Comparison of ENCODE assay signal across 22 mouse cellular contexts in genomic region chr16:21606249-21607020, GRCm38 (mm10).
A peak's percentile ranks its signal among the peaks of the same experiment; 100 is the strongest.
DNase-seq lines count a peak whose midpoint lies in the region; ATAC-seq and TF ChIP-seq lines count a peak whose summit lies in the region.
"Had no signal": no experiment of that assay in that cellular context is flagged by ENCODE, and none has a peak within 500 bp of the region (broad histone marks: within the 10 kb centered on the region; RNA-seq: fewer than 3 reads in every experiment).

No protein-coding gene starts in this region.

- DNase-seq in frontal cortex, postnatal 14 days (ENCODE audit: low spot score in 2 of 2) = no peak
- no peak for DNase-seq in left cerebral cortex, adult 2 months (ENCODE audit: extremely low spot score in 1 of 2, low spot score in 2 of 2)
- DNase-seq in left cerebral cortex, adult 11 months (ENCODE audit: low spot score) = no peak
- DNase-seq in MN1 (ENCODE audit: low spot score) = peak; percentile 12
- DNase-seq in gastrocnemius, adult 8-10 months (ENCODE audit: low spot score in 2 of 2) = no peak
- no peak for DNase-seq in ovary, postnatal 14 days (ENCODE audit: low spot score)
- DNase-seq: adrenal gland, postnatal 25 days; cerebellum, adult 18-20 months; heart, postnatal 14 days; layer of hippocampus, adult 9-11 months; right cerebral cortex, adult 18-20 months had no signal

- H3K4me3 ChIP-seq in left cerebral cortex, adult 2 months = no peak overlapping the region
- H3K4me3 ChIP-seq: forebrain, embryonic 13.5 days; hindbrain, embryonic 10.5 days; intestine, embryonic 15.5 days; limb, embryonic 13.5 days; lung, embryonic 15.5 days had no signal

- H3K27ac ChIP-seq in left cerebral cortex, adult 2 months = peak overlapping the region; percentile 16
- H3K27ac ChIP-seq: forebrain, embryonic 13.5 days; hindbrain, embryonic 10.5 days; hindbrain, postnatal 0 days; intestine, embryonic 15.5 days; kidney, postnatal 0 days; limb, embryonic 13.5 days had no signal

- peak; percentile 73 for ATAC-seq in frontal cortex, adult (ENCODE audit: low TSS enrichment)
- ATAC-seq in erythroid progenitor cell, adult 5-6 weeks (replicated peaks; ENCODE audit: low FRiP score, poor library complexity, severe bottlenecking) = peak; percentile 84
- ATAC-seq: forebrain, embryonic 13.5 days; hindbrain, postnatal 0 days; intestine, embryonic 15.5 days; midbrain, embryonic 16.5 days; Patski had no signal

- intact Hi-C loops in left cerebral cortex, adult 2 months (cut with DNase I) = loop anchor here (5.0 kb wide), 1 partner anchor 84 kb away; no protein-coding TSS in a partner anchor

- TF ChIP-seq CTCF in left cerebral cortex, adult 2 months (IDR thresholded peaks at IDR 0.05) = no peak
